Mouse (Mus musculus) kidney, postnatal 0 days (tissue): ENCODE measurements around the gene Cmip. TPM values are rescaled to one million over a fixed set of nuclear protein-coding genes. Genes with fewer than 3 reads are reported as not detected.

ENCODE experiments used
- ATAC-seq: fragments of 200-750 bp; cut with Nextera tagmentation; replicated peaks from 2 replicates; pipeline ENCODE4 v1.8.0; 2017; ENCODE audit warnings: low read depth, moderate number of reproducible peaks, moderate TSS enrichment, moderate library complexity; ENCODE audit not compliant: low FRiP score
- DNase-seq: peaks from one replicate; pipeline ENCODE4 v3.0.0-alpha.2; 2016; ENCODE audit warnings: low spot score
- H3K27ac ChIP-seq: fragments of 300-500 bp; sonication (generic); 2 replicates; pipeline ENCODE4 v1.5.1; 2014; ENCODE audit warnings: mild to moderate bottlenecking
- H3K27me3 ChIP-seq: fragments of 300-500 bp; sonication (generic); 2 replicates; pipeline ENCODE4 v1.6.1; 2014; ENCODE audit warnings: low read length, mixed read lengths; ENCODE audit not compliant: insufficient read depth
- H3K36me3 ChIP-seq: fragments of 300-500 bp; sonication (generic); 2 replicates; pipeline ENCODE4 v1.6.1; 2014; ENCODE audit warnings: low read length, mixed read lengths; ENCODE audit not compliant: insufficient read depth
- H3K4me1 ChIP-seq: fragments of 300-500 bp; sonication (generic); replicated peaks from 2 replicates; pipeline ENCODE4 v1.6.1; 2014; ENCODE audit warnings: antibody characterized with exemption, low read length, mixed read lengths; ENCODE audit not compliant: insufficient read depth
- H3K4me2 ChIP-seq: fragments of 300-500 bp; sonication (generic); 2 replicates; pipeline ENCODE4 v1.6.1; 2014; ENCODE audit warnings: mild to moderate bottlenecking, low read length, moderate library complexity, mixed read lengths
- H3K4me3 ChIP-seq: fragments of 300-500 bp; sonication (generic); replicated peaks from 2 replicates; pipeline ENCODE4 v1.5.1; 2014; ENCODE audit warnings: low read depth, low read length
- H3K9ac ChIP-seq: fragments of 300-500 bp; sonication (generic); 2 replicates; pipeline ENCODE4 v1.6.1; 2014; ENCODE audit warnings: low read depth, low read length
- H3K9me3 ChIP-seq: fragments of 300-500 bp; sonication (generic); replicated peaks from 2 replicates; pipeline ENCODE4 v1.6.1; 2016; ENCODE audit warnings: low read length, inconsistent platforms, mixed read lengths
- CTCF ChIP-seq: IDR thresholded peaks from 2 replicates; pipeline ENCODE4 v1.5.1; 2016; ENCODE audit warnings: antibody characterized with exemption, low read depth, mild to moderate bottlenecking, moderate library complexity
- WGBS: fragments of 180-500 bp; shearing (Covaris S2); extraction: QIAGEN DNeasy Blood & Tissue Kit; methylation state at CpG from one replicate; pipeline ENCODE4 v1.1.7; 2014; 5-methylcytosine and 5-hydroxymethylcytosine counted together
- polyA plus RNA-seq: library from polyadenylated mRNA; unstranded; fragments of >200 nt; fragmentation: Nextera tagmentation; extraction: Ambion mirVana; gene quantifications from 2 replicates; pipeline ENCODE4 v1.2.1, GENCODE M21; 2015

The Cmip gene
- polyA plus RNA-seq, 1 experiment from 2014 or later = 36.8 TPM

- no peak for ATAC-seq
- DNase-seq = no peak
- TF ChIP-seq CTCF = no peak
- no peak overlapping the region for H3K4me2 ChIP-seq
- WGBS = 84% methylated on average over 12 of the region's 12 CpGs
- no peak overlapping the region for H3K9ac ChIP-seq
- no peak overlapping the region for H3K4me3 ChIP-seq
- no peaks in the 10 kb centered on the region for H3K27me3 ChIP-seq
- H3K36me3 ChIP-seq = no peaks in the 10 kb centered on the region
- no peak overlapping the region for H3K27ac ChIP-seq
- no peaks in the 10 kb centered on the region for H3K9me3 ChIP-seq
- no peaks in the 10 kb centered on the region for H3K4me1 ChIP-seq
Measured at GRCm38 (mm10) chr8:117226306-117226705, 30.6 kb upstream of the Cmip start.

- ATAC-seq (no peak), DNase-seq (no peak)
- Histone ChIP-seq H3K9me3 (no peaks in the 10 kb centered on the region), H3K27me3 (no peaks in the 10 kb centered on the region), H3K4me3 (no peak overlapping the region), H3K36me3 (no peaks in the 10 kb centered on the region), H3K27ac (no peak overlapping the region), H3K9ac (no peak overlapping the region), H3K4me2 (no peak overlapping the region), H3K4me1 (no peaks in the 10 kb centered on the region)
- 70% methylated on average over 2 of the region's 2 CpGs for WGBS
- TF ChIP-seq CTCF = no peak
Measured at GRCm38 (mm10) chr8:117227339-117227738, 29.5 kb upstream of the Cmip start.

- DNase-seq (no peak), ATAC-seq (no peak)
- Histone ChIP-seq H3K27me3 (no peaks in the 10 kb centered on the region), H3K4me2 (no peak overlapping the region), H3K36me3 (no peaks in the 10 kb centered on the region), H3K27ac (no peak overlapping the region), H3K9me3 (no peaks in the 10 kb centered on the region), H3K4me1 (no peaks in the 10 kb centered on the region), H3K9ac (no peak overlapping the region), H3K4me3 (no peak overlapping the region)
- TF ChIP-seq CTCF = no peak
- 89% methylated on average over 7 of the region's 7 CpGs for WGBS
Measured at GRCm38 (mm10) chr8:117233199-117233598, 23.7 kb upstream of the Cmip start.

- H3K27ac ChIP-seq = no peak overlapping the region
- H3K4me3 ChIP-seq = no peak overlapping the region
- H3K36me3 ChIP-seq = no peaks in the 10 kb centered on the region
- WGBS = 92% methylated on average over 4 of the region's 4 CpGs
- no peak overlapping the region for H3K4me2 ChIP-seq
- H3K4me1 ChIP-seq = no peaks in the 10 kb centered on the region
- H3K27me3 ChIP-seq = no peaks in the 10 kb centered on the region
- no peak overlapping the region for H3K9ac ChIP-seq
- H3K9me3 ChIP-seq = no peaks in the 10 kb centered on the region
- ATAC-seq (no peak), DNase-seq (no peak)
- no peak for TF ChIP-seq CTCF
Measured at GRCm38 (mm10) chr8:117236531-117236930, 20.3 kb upstream of the Cmip start.

GRCm38 (mm10) chr8:117240326-117240725, 16.5 kb upstream of the Cmip start:
- no peak overlapping the region for H3K9ac ChIP-seq
- no peaks in the 10 kb centered on the region for H3K27me3 ChIP-seq
- H3K9me3 ChIP-seq = no peaks in the 10 kb centered on the region
- H3K36me3 ChIP-seq = no peaks in the 10 kb centered on the region
- no peaks in the 10 kb centered on the region for H3K4me1 ChIP-seq
- ATAC-seq (no peak), DNase-seq (no peak)
- 44% methylated on average over 5 of the region's 5 CpGs for WGBS
- no peak overlapping the region for H3K4me3 ChIP-seq
- no peak for TF ChIP-seq CTCF
- H3K4me2 ChIP-seq = no peak overlapping the region
- H3K27ac ChIP-seq = no peak overlapping the region

- 48% methylated on average over 5 of the region's 5 CpGs for WGBS
- no peak for ATAC-seq
- Histone ChIP-seq H3K9ac (no peak overlapping the region), H3K4me2 (no peak overlapping the region), H3K4me1 (no peaks in the 10 kb centered on the region), H3K9me3 (no peaks in the 10 kb centered on the region), H3K27me3 (no peaks in the 10 kb centered on the region), H3K27ac (no peak overlapping the region), H3K4me3 (no peak overlapping the region), H3K36me3 (no peaks in the 10 kb centered on the region)
- DNase-seq = no peak
- no peak for TF ChIP-seq CTCF
Measured at GRCm38 (mm10) chr8:117240841-117241494, 15.9 kb upstream of the Cmip start.

- H3K27ac ChIP-seq = no peak overlapping the region
- 37% methylated on average over 3 of the region's 3 CpGs for WGBS
- no peak for ATAC-seq
Measured at GRCm38 (mm10) chr8:117241848-117242247, 15.0 kb upstream of the Cmip start.

More at GRCm38 (mm10) chr8:117241848-117242247, 15.0 kb upstream of the Cmip start:
- H3K9ac ChIP-seq = no peak overlapping the region
- H3K4me3 ChIP-seq = no peak overlapping the region
- no peaks in the 10 kb centered on the region for H3K36me3 ChIP-seq
- H3K4me1 ChIP-seq = no peaks in the 10 kb centered on the region
- no peak for DNase-seq
- H3K9me3 ChIP-seq = no peaks in the 10 kb centered on the region
- no peaks in the 10 kb centered on the region for H3K27me3 ChIP-seq
- no peak overlapping the region for H3K4me2 ChIP-seq
- TF ChIP-seq CTCF = no peak
